Mouse (Mus musculus) common myeloid progenitor, adult 5-6 weeks (primary cell): ENCODE measurements around the gene Arhgef39. TPM values are rescaled to one million over a fixed set of nuclear protein-coding genes. Genes with fewer than 3 reads are reported as not detected.

Source experiments
- ATAC-seq: replicated peaks from 2 replicates; pipeline ENCODE4 v1.8.0; 2016; ENCODE audit warnings: low read depth, mild to moderate bottlenecking, moderate TSS enrichment, inconsistent platforms; ENCODE audit not compliant: poor library complexity, severe bottlenecking
- total RNA-seq: library from RNA; stranded (forward); fragments of 200-1000, 187-1606 nt; gene quantifications from 2 replicates; pipeline ENCODE4 v1.2.3, GENCODE M21; 2017

The Arhgef39 gene
- total RNA-seq, 1 experiment from 2014 or later, result 46.1 TPM

DNA sequence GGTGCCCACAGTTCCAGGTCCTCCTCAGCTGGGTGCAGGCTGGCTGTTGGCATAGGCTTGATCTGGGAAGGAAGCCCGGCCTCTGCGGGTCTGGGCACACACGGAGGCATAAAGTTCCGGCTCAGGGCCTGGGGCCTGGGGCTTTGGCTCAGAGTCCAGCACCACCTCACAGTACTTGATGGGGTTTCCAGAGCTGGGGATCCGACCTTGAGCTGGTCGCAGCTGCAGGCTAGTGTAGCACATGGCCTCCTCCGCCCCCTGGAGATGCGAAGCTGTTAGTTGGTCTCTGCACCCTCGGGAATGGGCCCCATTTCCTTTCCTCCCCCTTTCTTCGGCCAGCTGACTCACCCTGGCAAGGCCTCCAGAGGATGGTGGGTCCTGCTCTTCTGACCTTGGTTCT lies 16.9 kb downstream of the Arhgef39 start:
- no peak for ATAC-seq

DNA sequence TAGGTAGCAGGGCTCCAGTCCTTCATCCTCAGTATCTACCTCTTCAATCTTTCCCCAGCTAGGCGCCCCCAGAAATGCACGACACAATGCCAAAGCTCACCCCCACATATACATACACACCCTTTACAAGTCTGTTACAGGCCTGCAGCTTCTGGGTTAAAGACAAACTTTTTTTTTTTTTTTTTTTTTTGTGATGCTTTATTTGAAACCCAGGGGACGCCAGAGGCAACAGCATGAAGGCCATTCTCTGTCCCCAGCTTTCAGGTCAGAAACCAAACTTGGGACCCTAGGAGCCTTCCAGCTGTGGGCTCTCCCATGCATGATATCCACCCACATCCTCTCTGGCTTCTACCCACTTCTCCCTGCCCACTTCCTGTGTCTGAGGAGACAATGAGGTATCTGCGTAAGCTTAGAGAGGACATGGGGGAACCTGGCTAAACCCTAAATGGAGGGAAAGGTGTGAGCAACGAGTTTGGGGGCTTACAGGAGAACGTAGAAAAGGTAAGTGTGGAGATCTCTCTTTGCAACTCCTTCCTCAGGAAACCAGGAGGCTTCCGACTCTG lies 17.5 kb downstream of the Arhgef39 start:
- ATAC-seq, result peak; percentile 71

DNA sequence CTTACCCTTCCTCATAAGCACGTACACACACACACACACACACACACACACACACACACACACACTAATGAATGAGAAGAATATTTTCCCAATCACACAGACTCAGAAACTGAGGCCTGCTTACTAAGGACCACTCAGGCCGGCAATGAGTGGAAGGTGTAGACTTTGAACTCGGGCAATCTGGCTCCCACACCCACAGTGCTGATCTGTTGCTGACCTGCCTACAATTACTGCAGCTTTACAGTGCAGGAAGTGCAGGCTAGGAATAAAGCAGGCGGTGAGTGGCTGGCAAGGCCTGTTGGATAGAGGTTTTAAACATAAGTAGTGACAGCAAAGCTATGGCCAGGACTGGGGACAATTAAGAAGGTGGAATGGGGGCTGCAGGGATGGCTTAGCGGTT lies 18.5 kb downstream of the Arhgef39 start:
- ATAC-seq, result no peak

DNA sequence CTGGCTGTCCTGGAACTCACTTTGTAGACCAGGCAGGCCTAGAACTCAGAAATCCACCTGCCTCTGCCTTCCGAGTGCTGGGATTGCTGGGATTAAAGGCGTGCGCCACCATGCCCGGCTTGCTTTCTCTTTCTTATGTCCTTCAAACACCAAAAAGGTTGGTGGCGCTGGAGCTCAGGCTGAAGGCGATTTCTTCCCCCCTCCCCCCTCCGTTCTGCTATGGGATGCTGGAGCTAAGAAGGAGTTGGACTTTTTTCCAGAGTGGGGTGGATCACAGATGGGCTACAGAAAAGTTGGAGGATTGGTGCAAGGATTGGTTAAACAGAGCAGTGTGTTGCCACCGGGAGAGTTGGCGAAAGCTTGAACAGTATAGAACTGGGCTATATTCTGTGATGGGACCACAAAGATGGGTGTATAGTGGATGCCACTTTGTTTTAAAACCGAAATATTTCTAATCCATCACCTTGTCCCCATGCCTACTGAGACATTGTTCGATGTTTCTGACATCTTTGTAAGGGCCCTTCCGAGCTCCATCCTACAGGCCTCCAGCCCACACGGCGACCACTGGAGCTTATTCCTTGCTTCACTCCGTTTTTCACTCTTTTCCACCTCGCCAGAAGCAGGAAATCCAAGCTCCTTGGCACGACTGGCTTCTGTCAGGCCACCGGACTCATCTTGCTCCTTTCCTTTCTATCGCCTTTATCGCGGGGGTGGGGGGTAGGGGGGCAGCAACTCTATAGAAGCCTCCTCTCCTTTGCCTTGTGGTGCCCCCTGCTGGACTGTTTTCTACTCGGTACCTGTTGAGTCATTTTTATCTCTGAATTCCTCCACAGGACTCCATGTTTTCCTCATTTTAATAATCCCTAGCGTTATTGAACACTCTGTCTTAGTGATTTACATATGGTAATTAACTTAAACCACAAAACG lies 20.3 kb downstream of the Arhgef39 start:
- peak; percentile 19; the same call in 1 of the 2 replicates for ATAC-seq

DNA sequence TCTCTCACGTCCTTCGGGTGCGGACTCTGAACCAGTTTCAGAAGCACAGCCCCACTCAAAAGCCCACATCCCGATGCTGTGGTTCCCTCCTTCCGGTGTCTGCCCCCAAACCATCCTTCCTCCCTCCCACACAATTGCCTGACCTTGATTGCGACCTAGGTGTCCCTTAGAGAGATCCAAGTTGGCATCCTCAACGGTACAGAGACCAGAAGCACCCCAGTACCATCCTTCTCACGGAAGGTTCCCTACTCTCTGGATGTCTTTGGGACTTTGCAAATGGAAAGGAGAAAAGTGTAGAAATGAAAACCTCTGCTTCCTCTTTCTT lies 21.0 kb downstream of the Arhgef39 start:
- no peak for ATAC-seq

DNA sequence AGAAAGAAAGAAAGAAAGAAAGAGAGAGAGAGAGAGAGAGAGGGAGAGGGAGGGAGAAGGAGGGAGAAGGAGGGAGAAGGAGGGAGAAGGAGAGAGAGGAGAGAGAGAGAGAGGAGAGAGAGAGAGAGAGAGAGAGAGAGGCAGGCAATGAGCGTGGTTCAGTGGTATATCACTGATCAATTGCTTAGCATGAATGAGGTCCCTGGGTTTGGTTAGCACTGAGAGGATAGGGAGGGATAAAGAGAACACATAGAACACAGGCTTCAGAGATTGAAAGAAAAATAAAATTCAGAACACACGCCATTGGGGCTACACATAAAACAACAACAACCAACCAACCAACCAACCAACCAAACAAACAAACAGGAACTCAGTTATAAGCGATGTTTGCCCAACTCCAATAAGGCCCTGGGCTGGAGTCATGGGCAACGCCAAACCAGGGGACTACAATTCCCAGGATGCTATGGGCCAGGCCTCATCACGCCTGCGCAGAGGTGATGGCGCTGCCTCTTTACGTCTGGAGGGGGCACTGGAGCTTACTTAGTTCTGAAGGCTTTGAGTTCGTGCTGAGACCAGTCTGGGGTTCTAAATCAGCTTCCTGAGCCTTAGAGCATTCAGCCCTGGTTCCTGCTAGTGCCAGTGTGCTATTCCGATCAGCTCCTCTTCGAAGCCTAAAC lies 21.5 kb downstream of the Arhgef39 start:
- ATAC-seq, result peak; percentile 84

DNA sequence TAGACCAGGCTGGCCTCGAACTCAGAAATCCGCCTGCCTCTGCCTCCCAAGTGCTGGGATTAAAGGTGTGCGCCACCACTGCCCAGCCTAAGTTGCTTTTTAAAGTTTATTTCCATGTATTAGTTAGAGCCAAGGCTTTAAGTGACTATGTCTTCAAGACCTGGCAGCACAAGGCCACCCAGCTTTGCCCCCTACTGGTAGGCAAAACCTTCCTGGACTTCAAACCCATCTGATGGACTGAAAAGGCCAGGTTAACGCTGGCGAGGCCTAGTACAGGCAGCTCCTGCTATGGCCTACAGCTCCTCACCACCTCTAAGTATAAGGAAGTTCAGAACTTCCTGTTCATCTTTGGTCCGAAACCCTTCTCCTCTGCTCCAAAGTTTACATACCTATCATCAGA lies 22.9 kb downstream of the Arhgef39 start:
- ATAC-seq, result 0 out of 2 replicates have a peak, but pooled peaks have one; percentile 26

DNA sequence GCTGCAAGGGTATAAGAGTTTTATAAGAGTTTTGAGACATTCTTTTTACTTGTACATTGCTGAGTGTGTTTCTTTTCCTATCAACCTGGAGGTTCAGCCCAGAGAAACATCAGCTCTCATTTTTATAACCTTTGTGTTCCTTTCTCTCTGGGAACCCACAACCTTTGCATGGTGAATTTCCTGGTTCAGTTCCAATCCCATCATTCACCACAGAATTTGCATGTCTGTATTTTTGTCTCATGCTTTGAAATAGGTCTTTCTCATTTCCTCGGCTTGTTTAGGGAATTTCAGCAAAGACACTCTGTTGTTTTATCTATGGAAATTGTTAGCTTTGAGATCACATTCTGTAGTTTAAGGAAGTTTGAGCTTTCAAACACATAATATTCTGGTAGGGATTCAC lies 25.9 kb downstream of the Arhgef39 start:
- ATAC-seq, result no peak

DNA sequence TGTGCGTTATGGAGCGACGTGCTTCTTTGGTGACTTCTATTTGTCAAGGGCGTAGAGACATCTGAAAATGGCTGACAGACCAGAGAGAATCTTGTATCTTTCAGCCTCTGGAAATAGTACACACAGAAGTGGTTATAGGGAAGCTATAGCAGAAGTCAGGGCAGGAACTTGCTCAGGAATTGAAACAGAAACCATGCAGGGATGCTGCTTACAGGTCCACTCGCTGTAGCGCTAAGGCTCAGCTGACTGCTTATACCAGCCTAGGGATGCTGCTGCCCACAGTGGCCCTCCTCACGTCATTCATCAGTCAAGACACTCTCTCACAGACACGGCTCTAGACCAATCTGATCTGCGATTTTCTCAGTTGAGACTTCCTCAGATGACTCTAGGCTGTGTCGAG lies 29.2 kb downstream of the Arhgef39 start:
- ATAC-seq, result peak; percentile 45; the same call in 1 of the 2 replicates

DNA sequence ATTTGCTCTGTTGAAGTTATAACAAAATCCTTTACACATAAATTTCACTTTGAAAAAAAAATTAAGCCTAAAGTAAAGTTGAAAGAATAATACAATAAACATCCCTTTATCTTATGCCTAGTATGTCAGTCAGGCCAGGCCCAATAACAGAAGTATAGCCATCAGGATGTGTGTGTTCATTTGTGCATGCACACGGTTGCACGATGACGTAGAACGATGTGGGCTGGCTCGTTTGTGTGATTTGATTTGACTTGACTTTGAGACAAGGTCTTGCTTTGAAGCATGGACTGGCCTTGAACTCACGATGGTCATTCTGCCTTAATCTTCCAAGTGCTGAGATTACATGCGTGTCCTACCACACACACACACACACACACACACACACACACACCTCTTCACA lies 32.6 kb downstream of the Arhgef39 start:
- ATAC-seq, result no peak

DNA sequence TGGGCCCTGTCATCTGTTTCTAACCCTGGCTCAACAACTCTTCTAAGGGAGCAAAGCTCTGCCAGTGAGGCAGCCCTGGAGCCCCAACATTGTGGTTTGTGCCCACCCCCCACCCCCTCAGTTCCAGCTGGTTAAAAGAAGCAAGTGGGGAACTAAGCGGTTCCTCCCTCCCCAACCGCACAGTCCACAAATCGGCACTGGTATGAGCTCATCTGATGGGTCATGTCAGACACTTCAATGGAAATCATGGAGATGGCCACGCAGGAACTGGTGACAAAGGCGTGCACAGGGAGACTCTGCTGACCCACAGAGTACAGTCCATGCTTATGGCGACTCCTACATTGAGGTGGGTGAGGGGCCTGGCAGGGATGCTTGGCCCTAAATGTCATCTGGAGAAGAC lies 33.6 kb downstream of the Arhgef39 start:
- peak; percentile 83 for ATAC-seq

DNA sequence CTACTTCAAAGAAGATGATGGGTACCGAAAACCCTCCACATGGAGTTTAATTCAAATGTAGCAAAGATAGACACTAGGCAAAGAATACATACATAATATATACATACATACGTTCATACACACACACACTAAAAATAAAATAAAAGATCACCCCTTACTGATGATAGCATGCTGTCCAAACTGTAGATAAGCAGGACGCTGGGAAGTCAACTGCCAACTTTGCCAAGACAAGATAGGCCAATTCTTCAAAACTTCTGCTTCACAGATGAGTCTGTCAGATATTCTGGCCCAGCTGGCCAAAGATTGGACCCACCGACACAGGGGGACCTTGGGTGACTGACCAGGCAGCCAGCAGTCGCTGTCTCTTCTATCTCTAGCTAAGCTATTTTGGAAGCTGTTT lies 36.4 kb downstream of the Arhgef39 start:
- no peak for ATAC-seq

DNA sequence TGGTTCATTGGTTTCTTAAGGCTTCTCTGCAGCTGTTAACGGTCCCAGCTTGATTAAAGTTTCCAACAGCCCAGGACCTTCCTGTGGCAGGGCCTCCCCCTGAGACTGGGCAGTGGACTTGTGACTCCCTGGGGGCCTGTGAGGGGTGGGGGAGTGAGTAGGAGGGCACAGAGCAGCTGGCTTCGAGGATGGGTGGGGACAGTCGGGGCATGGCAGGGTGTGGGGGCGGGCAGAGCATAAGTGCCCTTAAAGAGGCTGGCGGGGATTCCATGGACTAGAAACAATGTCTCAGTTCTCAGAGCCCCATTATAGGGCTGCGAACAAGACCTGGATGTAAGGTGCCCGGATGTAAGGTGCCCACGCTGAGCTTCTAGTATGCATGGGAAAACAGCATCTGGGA lies 42.4 kb downstream of the Arhgef39 start:
- ATAC-seq, result no peak

DNA sequence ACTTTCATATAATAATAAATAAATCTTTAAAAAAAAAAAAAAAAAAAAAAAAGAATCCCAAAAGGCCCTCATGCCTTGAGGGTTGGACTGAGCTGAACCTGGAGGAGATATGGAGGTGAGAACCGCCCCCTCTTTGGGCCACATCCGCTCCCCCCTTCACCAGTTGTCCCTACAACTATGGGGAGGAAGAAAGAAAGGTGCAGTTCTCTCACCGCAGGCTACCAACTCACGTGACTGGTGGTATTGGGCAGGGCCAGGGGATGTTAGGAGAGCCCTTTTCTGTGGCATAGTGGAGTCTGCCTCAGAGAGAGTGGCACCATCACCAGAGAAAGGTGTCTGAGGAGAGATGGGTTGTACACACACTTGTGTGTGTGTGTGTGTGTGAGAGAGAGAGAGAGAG lies 43.0 kb downstream of the Arhgef39 start:
- ATAC-seq, result peak; percentile 43

DNA sequence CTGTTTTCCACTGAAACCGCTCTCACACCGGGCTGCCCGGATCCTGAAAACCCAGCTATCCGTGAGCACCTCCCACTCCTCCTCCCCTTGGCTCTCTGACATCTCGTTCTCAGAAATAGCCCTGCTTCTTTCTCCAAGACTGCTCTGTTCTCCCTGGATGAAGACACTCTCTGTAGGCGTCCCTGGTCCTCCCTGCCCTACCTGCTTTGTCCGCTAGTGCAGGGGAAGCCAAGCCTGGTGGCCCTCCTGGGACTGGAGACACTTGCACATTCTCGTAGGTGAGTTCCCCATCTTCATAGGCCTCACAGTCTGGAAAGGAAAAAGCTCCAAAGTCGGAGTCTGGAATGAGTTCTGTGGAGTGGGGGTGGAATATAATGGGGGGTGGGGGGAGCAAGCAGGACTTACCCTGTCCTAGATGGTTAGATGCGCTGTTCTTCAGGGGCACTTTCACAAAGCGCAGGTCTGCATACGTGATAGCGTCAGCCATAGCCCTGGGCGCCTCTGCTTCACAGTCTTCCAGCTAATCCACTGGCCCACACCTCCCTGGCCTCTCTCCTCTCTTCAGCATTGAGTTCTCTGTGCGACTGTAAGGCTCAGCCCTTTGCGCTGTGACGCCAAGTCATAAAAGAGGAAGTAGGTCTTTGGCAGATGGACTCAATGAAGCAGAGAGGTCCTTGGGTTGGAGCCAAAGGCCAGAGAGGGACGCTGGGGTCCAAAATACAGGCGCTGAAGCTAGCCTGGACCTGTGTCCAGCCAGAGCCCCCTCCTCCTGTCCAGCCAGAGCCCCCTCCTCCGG lies 45.3 kb downstream of the Arhgef39 start, which contains the start of gene Cd72:
Cd72 (minus strand) TSS at position 588 of the 796 bp plus-strand sequence.
- peak; percentile 85 for ATAC-seq

DNA sequence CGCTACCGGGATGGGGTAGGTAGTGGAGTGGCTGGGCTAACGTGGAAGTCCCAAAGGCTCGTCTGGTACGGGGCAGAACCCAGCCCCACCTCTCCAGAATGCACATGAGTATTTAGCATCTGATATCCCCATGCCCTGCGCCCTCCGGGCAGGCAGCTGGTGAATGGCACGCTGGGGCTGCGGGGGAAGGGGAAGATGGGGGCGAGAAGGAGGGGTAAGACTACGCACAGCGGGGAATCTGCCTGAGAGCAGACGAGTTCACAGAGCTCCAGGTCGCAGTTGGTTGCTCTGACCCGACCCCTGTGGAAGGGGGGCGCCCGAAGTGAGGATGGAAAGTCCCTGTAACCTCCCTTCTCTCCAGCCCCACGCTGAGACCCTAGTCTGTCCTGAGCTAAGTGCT lies 46.1 kb downstream of the Arhgef39 start:
- no peak; the same call in 1 of the 2 replicates for ATAC-seq

DNA sequence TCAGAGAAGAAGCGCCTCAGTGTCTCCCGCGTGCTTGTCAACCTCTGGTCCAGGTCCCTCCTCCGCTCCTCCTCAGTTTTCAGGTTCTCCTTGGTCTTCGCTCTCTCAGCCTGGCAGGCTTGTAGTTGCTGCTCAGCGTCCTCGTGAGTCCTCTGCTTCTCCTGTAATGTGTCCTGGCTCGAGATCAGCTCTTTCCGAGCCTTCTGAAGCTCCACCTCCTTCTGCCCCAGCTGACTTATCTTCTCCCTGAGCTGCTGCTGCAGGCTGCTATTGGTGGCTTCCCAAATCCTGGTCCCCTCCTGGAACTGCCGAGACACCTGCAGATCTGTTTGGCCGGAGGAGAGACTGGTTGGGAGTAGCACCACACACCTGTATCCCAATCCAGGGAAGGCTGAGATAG lies 47.2 kb downstream of the Arhgef39 start:
- no peak for ATAC-seq

DNA sequence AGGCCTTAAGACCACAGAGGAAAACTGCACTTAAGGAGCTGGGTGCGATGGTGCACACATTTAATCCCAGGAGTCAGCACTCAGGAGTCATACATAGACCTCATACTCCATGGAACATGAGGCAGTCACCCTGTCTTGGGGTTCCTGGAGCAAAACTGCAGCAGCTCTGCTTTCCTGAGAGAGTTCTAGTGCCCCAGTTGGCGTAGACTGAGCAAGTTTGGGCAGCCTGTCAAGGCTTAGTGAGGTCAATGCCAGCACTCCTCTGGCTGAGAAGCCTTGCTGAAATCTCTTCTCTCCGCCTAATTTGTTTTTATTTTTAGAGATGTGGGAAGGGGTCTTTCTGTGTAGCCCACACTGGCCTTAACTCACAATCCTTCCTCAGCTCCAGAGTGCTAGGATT lies 50.9 kb downstream of the Arhgef39 start:
- ATAC-seq, result no peak

DNA sequence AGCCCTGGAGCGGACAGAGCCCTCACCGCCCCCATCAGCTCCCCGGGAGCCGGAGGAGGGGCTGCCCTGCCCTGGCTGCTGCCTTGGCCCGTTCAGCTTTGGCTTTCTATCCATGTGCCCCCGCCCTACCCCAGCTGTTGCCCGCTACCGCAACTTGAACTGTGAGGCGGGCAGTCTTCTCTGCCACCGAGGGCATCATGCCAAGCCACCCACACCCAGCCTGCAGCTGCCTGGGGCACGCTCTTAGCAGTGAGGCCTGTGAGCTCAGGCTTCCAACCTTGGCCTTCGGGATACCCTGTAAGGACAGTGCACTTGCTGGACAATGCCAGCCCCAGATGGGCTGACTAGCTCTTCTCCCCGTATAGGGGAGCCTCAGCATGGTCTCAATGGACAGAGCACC lies 52.2 kb downstream of the Arhgef39 start:
- no peak for ATAC-seq
